Mouse (Mus musculus): ENCODE results near the gene D6Ertd527e.

- TF ChIP-seq CTCF (IDR thresholded peaks at IDR 0.05; ENCODE audit: extremely low read depth, insufficient read length, insufficient replicate concordance, low read depth, low read length) = no peak
- no peak for TF ChIP-seq POLR2A (IDR thresholded peaks at IDR 0.05; ENCODE audit: low read depth, low read length)
Measured at GRCm38 (mm10) chr6:87153836-87154235, 49.3 kb downstream of the D6Ertd527e start.
